ENCODE assay signal across 8 mouse cellular contexts in genomic region chr6:128349711-128350110, GRCm38 (mm10). TPM values are rescaled to one million over a fixed set of nuclear protein-coding genes. Genes with fewer than 3 reads are reported as not detected.
DNase-seq lines count a peak whose midpoint lies in the region; ATAC-seq and TF ChIP-seq lines count a peak whose summit lies in the region.

No protein-coding gene starts in this region.

- TF ChIP-seq CTCF in stomach, postnatal 0 days (IDR thresholded peaks at IDR 0.05; ENCODE audit: low read depth) = no peak

- peak; percentile 36 to 46 for DNase-seq in cerebellum, postnatal 10 days
- DNase-seq in cerebellum, postnatal 14 days = no peak
- DNase-seq in kidney, postnatal 14 days = peak; percentile 23
- no peak for DNase-seq in kidney, adult 9 months
- no peak for DNase-seq in stomach, postnatal 0 days (ENCODE audit: low spot score)
- DNase-seq in retina, embryonic 14.5 days (ENCODE audit: low spot score) = peak; percentile 75
- no peak for DNase-seq in adrenal gland, adult (ENCODE audit: inconsistent age in 2 of 2, low spot score in 1 of 2)

- no peak overlapping the region for H3K9ac ChIP-seq in stomach, embryonic 15.5 days
- H3K9ac ChIP-seq in stomach, postnatal 0 days (ENCODE audit: low read length) = no peak overlapping the region

- no peak for TF ChIP-seq EP300 in stomach, postnatal 0 days (optimal IDR thresholded peaks at IDR 0.05)

- no peak; the same call in 1 of the 2 replicates for ATAC-seq in stomach, embryonic 15.5 days (ENCODE audit: insufficient read depth, low FRiP score, low read depth)
- no peak for ATAC-seq in stomach, postnatal 0 days (ENCODE audit: low FRiP score, low TSS enrichment)

- no peak overlapping the region for H3K4me2 ChIP-seq in stomach, embryonic 15.5 days
- H3K4me2 ChIP-seq in stomach, postnatal 0 days (replicated peaks; ENCODE audit: low read depth) = no peak overlapping the region

- no peak overlapping the region for H3K4me3 ChIP-seq in stomach, embryonic 15.5 days (replicated peaks)
- no peak overlapping the region for H3K4me3 ChIP-seq in stomach, postnatal 0 days (ENCODE audit: low read depth, low read length)

- H3K9me3 ChIP-seq in stomach, embryonic 15.5 days = no peaks in the 10 kb centered on the region
- no peaks in the 10 kb centered on the region for H3K9me3 ChIP-seq in stomach, postnatal 0 days (ENCODE audit: control insufficient read depth, low read length)

- 59% methylated on average over 7 of the region's 7 CpGs for WGBS in stomach, embryonic 15.5 days
- WGBS in stomach, postnatal 0 days = 63% methylated on average over 7 of the region's 7 CpGs

- peaks cover 8% of the 10 kb centered on the region for H3K4me1 ChIP-seq in stomach, embryonic 15.5 days
- H3K4me1 ChIP-seq in stomach, postnatal 0 days (replicated peaks; ENCODE audit: control insufficient read depth, insufficient read depth) = no peaks in the 10 kb centered on the region

- no peaks in the 10 kb centered on the region for H3K27me3 ChIP-seq in stomach, embryonic 15.5 days (replicated peaks)
- H3K27me3 ChIP-seq in stomach, postnatal 0 days (ENCODE audit: control insufficient read depth, insufficient read depth, low read length) = no peaks in the 10 kb centered on the region

- H3K36me3 ChIP-seq in stomach, embryonic 15.5 days = no peaks in the 10 kb centered on the region
- H3K36me3 ChIP-seq in stomach, postnatal 0 days (ENCODE audit: control insufficient read depth, insufficient read depth, low read length) = peaks cover 2% of the 10 kb centered on the region; the same call in 1 of the 2 replicates

- H3K27ac ChIP-seq in stomach, embryonic 15.5 days = 0 out of 2 replicates have a peak overlapping the region, but pooled peaks have one; percentile 18
- H3K27ac ChIP-seq in stomach, postnatal 0 days (replicated peaks) = no peak overlapping the region

RNA-seq across cellular contexts. Expression of gene Tulp3, which starts 5.9 kb away (rescaled TPM):
- 14.6 and 15.8 TPM in 2 replicates for polyA plus RNA-seq in stomach, embryonic 15.5 days (2015; fragmentation: Nextera tagmentation; extraction: Ambion mirVana)
- 5.0 and 5.3 TPM in 2 replicates for polyA plus RNA-seq in stomach, postnatal 0 days (2015; fragmentation: Nextera tagmentation; extraction: Ambion mirVana)

RNA-seq across cellular contexts. Expression of gene Rhno1, which starts 13.0 kb away (rescaled TPM):
- polyA plus RNA-seq in stomach, embryonic 15.5 days (2015; fragmentation: Nextera tagmentation; extraction: Ambion mirVana) = 96.8 and 102 TPM in 2 replicates
- 39.1 and 41.0 TPM in 2 replicates for polyA plus RNA-seq in stomach, postnatal 0 days (2015; fragmentation: Nextera tagmentation; extraction: Ambion mirVana)

RNA-seq across cellular contexts. Expression of gene Foxm1, which starts 13.1 kb away (rescaled TPM):
- polyA plus RNA-seq in stomach, embryonic 15.5 days (2015; fragmentation: Nextera tagmentation; extraction: Ambion mirVana) = 23.2 and 27.3 TPM in 2 replicates
- polyA plus RNA-seq in stomach, postnatal 0 days (2015; fragmentation: Nextera tagmentation; extraction: Ambion mirVana) = 5.4 and 5.7 TPM in 2 replicates

RNA-seq across cellular contexts. Expression of gene Tex52, which starts 25.5 kb away (rescaled TPM):
- 0.28 and 0.31 TPM in 2 replicates for polyA plus RNA-seq in stomach, embryonic 15.5 days (2015; fragmentation: Nextera tagmentation; extraction: Ambion mirVana)
- polyA plus RNA-seq in stomach, postnatal 0 days (2015; fragmentation: Nextera tagmentation; extraction: Ambion mirVana) = 0.10 and 0.18 TPM in 2 replicates

RNA-seq across cellular contexts. Expression of gene Gm44596, which starts 25.6 kb away (rescaled TPM):
- polyA plus RNA-seq in stomach, embryonic 15.5 days (2015; fragmentation: Nextera tagmentation; extraction: Ambion mirVana) = not detected in 2 replicates
- polyA plus RNA-seq in stomach, postnatal 0 days (2015; fragmentation: Nextera tagmentation; extraction: Ambion mirVana) = not detected in 2 replicates

Comparison
In these comparisons a context has a peak if more than half of its experiments do, and no peak if none do; other contexts are left out.
1. DNase-seq: peak in cerebellum, postnatal 10 days (2 of 2), kidney, postnatal 14 days (single experiment) and retina, embryonic 14.5 days (single experiment); none in cerebellum, postnatal 14 days (0 of 2), kidney, adult 9 months (single experiment), stomach, postnatal 0 days (single experiment) and adrenal gland, adult (0 of 2).